Mouse (Mus musculus) NIH3T3 (cell line): ENCODE measurements at regions not wholly inside any gene's neighbourhood (a gene's known extent, or its start where the extent isn't known, plus 50 kb on each side); places are given as distances from the start of the nearest gene placed in this dataset.

Experiments used
- DNase-seq: peaks from one replicate; pipeline ENCODE4 v3.0.0-alpha.2; 2012; ENCODE audit warnings: low read depth

- DNase-seq, result no peak
Measured at GRCm38 (mm10) chr13:59228059-59228830, 356.8 kb downstream of the Agtpbp1 start.

- no peak for DNase-seq
Measured at GRCm38 (mm10) chr13:59227523-59228058, 357.4 kb downstream of the Agtpbp1 start.

- DNase-seq, result no peak
Measured at GRCm38 (mm10) chr13:59220587-59220986, 364.4 kb downstream of the Agtpbp1 start.

- peak; percentile 9 for DNase-seq
Measured at GRCm38 (mm10) chr13:59220156-59220555, 364.9 kb downstream of the Agtpbp1 start.

- DNase-seq, result no peak
Measured at GRCm38 (mm10) chr13:59216686-59217298, 368.2 kb downstream of the Agtpbp1 start.

- no peak for DNase-seq
Measured at GRCm38 (mm10) chr13:59212296-59212701, 372.7 kb downstream of the Agtpbp1 start.

- DNase-seq, result no peak
Measured at GRCm38 (mm10) chr13:59210828-59211227, 374.2 kb downstream of the Agtpbp1 start.

- DNase-seq, result no peak
Measured at GRCm38 (mm10) chr13:59206186-59206585, 378.8 kb downstream of the Agtpbp1 start.

- no peak for DNase-seq
Measured at GRCm38 (mm10) chr13:59204506-59204905, 380.5 kb downstream of the Agtpbp1 start.

- DNase-seq, result peak; percentile 3
Measured at GRCm38 (mm10) chr13:59196311-59196710, 388.7 kb downstream of the Agtpbp1 start.

- no peak for DNase-seq
Measured at GRCm38 (mm10) chr13:59188431-59188830, 382.1 kb downstream of the Ntrk2 start.
